Mouse (Mus musculus) liver, adult 2 months (tissue): ENCODE data around the gene Dgkz.

Experiments
- CTCF ChIP-seq: fragments of 200-500 bp; IDR thresholded peaks from 2 replicates; pipeline ENCODE4 v1.5.1; 2011; ENCODE audit warnings: low read depth, low read length, control low read depth
- POLR2A ChIP-seq: fragments of 200-500 bp; IDR thresholded peaks from 2 replicates; pipeline ENCODE4 v1.6.1; 2011; ENCODE audit warnings: low read length, control low read depth; ENCODE audit not compliant: insufficient read depth; ENCODE audit errors: extremely low read depth

DNA sequence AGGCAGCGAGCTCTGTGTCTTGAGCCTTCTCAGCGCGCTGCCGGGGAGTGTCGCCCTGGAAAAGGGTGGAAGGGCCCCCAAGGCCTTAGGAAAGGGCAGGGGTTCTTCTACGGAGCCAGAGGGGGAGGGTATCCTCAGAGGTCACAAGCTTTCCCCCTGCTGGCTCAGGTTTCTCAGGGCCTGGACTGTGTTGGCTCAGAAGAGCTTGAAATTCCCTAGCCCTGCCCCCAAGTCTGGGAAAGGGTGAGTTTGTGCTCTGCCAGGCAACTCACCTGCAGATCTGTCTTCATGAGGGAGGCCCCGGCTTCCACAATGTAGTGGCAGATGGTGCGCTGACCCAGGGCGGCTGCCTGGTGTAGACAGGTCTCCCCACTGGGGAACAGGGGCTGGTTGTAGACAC lies 42.2 kb downstream of the Dgkz start:
- no peak for TF ChIP-seq CTCF
- TF ChIP-seq POLR2A, result no peak
